Mouse (Mus musculus): ENCODE measurements at regions not wholly inside any gene's neighbourhood (a gene's known extent, or its start where the extent isn't known, plus 50 kb on each side); places are given as distances from the start of the nearest gene placed in this dataset.
A peak's percentile ranks its signal among the peaks of the same experiment; 100 is the strongest.

DNA sequence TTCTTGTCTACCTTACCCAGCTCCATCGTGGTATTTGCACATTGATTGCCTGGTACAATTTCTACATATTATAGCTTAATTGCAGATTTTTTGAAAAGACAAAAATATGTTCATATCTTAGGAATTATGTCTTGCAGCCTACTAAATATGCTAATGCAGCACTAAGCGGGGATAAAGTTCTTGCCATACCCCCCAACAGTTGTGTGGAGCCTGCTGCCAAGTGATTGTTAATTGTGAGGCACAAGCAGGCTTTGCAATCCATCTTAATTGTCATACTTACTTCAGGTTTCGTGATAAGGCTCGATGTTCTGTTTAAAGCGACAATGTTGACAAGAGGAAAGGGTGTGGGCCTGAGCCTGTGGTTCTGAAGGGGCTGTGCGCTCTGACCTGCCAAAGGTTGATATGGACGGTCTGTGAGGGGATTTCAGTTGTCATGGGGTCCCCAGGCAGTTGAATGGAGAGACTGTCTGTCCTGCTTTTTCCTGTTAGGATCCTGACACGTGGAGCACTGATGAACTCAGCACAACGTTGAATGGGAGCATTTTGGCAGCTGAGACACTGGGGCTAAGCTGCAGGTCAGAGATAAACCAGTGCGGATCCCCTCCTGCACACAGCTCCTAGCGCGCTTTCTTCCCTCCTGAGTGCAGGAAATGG lies 54.5 kb upstream of the Zeb2 start:
- H3K27ac ChIP-seq (ENCODE audit: low read length), result no peak overlapping the region
- peak; percentile 50 for DNase-seq (ENCODE audit: low spot score)

DNA sequence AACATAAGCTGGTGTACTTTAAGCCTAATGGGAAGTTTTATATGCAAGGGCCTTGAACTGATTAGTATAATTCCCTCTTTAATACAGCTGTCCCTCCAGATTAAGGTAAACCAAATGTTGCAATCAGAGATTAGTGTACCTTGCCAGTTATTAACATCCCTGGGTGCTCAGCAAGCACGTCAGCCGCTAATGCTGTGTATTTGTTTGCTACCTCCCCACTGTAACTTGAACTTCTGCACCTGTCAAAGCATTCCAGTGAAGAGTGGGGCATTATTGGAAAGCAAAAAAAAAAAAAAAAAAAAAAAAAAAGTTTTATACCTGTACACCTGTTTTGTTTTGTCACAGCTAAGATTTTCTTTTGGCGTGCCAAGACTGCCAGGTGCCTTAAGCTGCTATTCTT lies 53.1 kb upstream of the Zeb2 start:
- DNase-seq (ENCODE audit: low spot score) (no peak), ATAC-seq (no peak)
- Histone ChIP-seq H3K4me1 (ENCODE audit: insufficient read depth, low read depth, low read length) (no peaks in the 10 kb centered on the region), H3K27ac (ENCODE audit: low read length) (no peak overlapping the region), H3K9ac (replicated peaks; ENCODE audit: low read depth) (no peak overlapping the region), H3K4me3 (ENCODE audit: low read depth, low read length) (no peak overlapping the region), H3K36me3 (ENCODE audit: insufficient read depth, low read length) (no peaks in the 10 kb centered on the region), H3K27me3 (replicated peaks; ENCODE audit: insufficient read depth, low read length) (no peaks in the 10 kb centered on the region), H3K9me3 (ENCODE audit: low read length) (no peaks in the 10 kb centered on the region), H3K4me2 (replicated peaks; ENCODE audit: low read depth, low read length) (no peak overlapping the region)
- WGBS, result 89% methylated on average over 3 of the region's 3 CpGs
- no peak for TF ChIP-seq EP300 (IDR thresholded peaks at IDR 0.05)
- no peak for TF ChIP-seq CTCF (IDR thresholded peaks at IDR 0.05)

More for the DNA sequence above, 54.5 kb upstream of the Zeb2 start:
- H3K4me2 ChIP-seq (replicated peaks; ENCODE audit: low read depth, low read length), result no peak overlapping the region; the same call in 1 of the 2 replicates
- H3K36me3 ChIP-seq (ENCODE audit: insufficient read depth, low read length), result no peaks in the 10 kb centered on the region
- peak; percentile 90 for ATAC-seq
- no peak overlapping the region for H3K4me3 ChIP-seq (ENCODE audit: low read depth, low read length)
- peak; percentile 74; the same call in 1 of the 2 replicates for TF ChIP-seq EP300 (IDR thresholded peaks at IDR 0.05)
- no peak for TF ChIP-seq CTCF (IDR thresholded peaks at IDR 0.05)
- H3K4me1 ChIP-seq (ENCODE audit: insufficient read depth, low read depth, low read length), result no peaks in the 10 kb centered on the region
- no peaks in the 10 kb centered on the region for H3K9me3 ChIP-seq (ENCODE audit: low read length)
- WGBS, result 35% methylated on average over 12 of the region's 12 CpGs
- no peaks in the 10 kb centered on the region for H3K27me3 ChIP-seq (replicated peaks; ENCODE audit: insufficient read depth, low read length)
- H3K9ac ChIP-seq (replicated peaks; ENCODE audit: low read depth), result no peak overlapping the region

DNA sequence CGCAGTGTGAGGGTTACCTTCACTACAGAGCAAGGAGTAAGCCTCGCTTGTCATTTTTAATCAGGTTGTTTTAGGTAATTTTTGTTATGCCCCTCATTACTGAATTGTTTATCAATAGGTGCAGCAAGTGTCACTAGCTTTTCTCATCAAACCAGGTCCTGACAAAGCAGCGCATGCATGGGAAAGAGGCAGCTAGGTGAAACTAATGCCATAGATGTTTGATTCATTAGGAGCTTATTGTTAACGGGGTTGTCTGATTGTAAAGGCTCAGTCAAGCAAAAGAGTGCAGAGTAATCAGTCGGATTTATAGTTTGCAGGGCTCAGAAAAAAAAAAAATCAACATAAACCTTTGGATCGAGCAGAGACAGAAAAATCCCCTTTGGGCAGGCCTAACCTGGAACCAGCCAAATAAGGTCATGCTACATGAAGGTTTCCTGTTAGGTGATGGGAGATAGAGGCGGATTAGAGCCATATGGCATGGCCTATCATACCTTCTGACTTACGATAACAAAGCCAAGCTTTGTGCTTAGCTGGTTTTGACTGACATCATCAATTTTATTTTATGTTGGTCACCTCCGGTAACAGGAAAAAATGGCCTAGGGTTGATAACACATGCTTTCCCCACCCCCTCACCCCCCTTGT lies 52.4 kb upstream of the Zeb2 start:
- H3K27me3 ChIP-seq (replicated peaks; ENCODE audit: insufficient read depth, low read length), result no peaks in the 10 kb centered on the region
- no peak overlapping the region for H3K9ac ChIP-seq (replicated peaks; ENCODE audit: low read depth)
- ATAC-seq, result no peak
- no peaks in the 10 kb centered on the region for H3K9me3 ChIP-seq (ENCODE audit: low read length)
- H3K4me2 ChIP-seq (replicated peaks; ENCODE audit: low read depth, low read length), result no peak overlapping the region
- H3K4me3 ChIP-seq (ENCODE audit: low read depth, low read length), result no peak overlapping the region
- H3K27ac ChIP-seq (ENCODE audit: low read length), result no peak overlapping the region
- WGBS, result 72% methylated on average over 9 of the region's 9 CpGs
- TF ChIP-seq EP300 (IDR thresholded peaks at IDR 0.05), result no peak
- no peak for TF ChIP-seq CTCF (IDR thresholded peaks at IDR 0.05)
- no peaks in the 10 kb centered on the region for H3K36me3 ChIP-seq (ENCODE audit: insufficient read depth, low read length)
- no peak for DNase-seq (ENCODE audit: low spot score)
- H3K4me1 ChIP-seq (ENCODE audit: insufficient read depth, low read depth, low read length), result no peaks in the 10 kb centered on the region

DNA sequence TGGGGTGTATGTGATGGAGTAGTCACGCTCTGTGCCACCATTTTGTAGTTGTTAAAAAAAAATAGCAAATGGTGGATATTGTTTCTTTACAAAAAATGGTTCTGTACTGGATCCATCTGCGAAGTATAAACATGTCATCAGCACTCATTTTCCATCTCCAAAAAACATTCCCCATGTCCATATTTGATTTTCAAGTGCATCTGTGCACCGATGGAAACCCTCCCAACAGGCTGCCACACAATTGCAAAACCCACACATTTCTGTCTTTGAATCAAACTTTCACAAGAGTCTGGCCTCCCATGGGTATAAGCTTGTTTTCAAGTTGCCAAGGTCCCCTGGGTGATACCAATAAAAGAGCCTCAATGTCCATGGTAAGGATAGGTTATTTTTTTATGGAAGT lies 51.4 kb upstream of the Zeb2 start:
- Histone ChIP-seq H3K9me3 (ENCODE audit: low read length) (no peaks in the 10 kb centered on the region), H3K27me3 (replicated peaks; ENCODE audit: insufficient read depth, low read length) (no peaks in the 10 kb centered on the region), H3K4me3 (ENCODE audit: low read depth, low read length) (no peak overlapping the region), H3K36me3 (ENCODE audit: insufficient read depth, low read length) (no peaks in the 10 kb centered on the region), H3K4me1 (ENCODE audit: insufficient read depth, low read depth, low read length) (no peaks in the 10 kb centered on the region), H3K27ac (ENCODE audit: low read length) (no peak overlapping the region), H3K9ac (replicated peaks; ENCODE audit: low read depth) (no peak overlapping the region), H3K4me2 (replicated peaks; ENCODE audit: low read depth, low read length) (no peak overlapping the region)
- TF ChIP-seq CTCF (IDR thresholded peaks at IDR 0.05), result no peak
- TF ChIP-seq EP300 (IDR thresholded peaks at IDR 0.05), result no peak
- no peak for ATAC-seq
- whole genome bisulfite sequencing, result 92% methylated on average over 3 of the region's 3 CpGs
- DNase-seq (ENCODE audit: low spot score), result no peak

All from lung, postnatal 0 days (tissue).